Mouse (Mus musculus): ENCODE results near the gene Ccnd2. TPM values are rescaled to one million over a fixed set of nuclear protein-coding genes. Genes with fewer than 3 reads are reported as not detected.

Ccnd2 gene
- total RNA-seq (2014; rRNA removed; ENCODE audit: low replicate concordance), result 31.1 and 34.5 TPM in 2 replicates
- polyA plus RNA-seq (2015; fragmentation: Nextera tagmentation; extraction: Ambion mirVana), result 383 and 392 TPM in 2 replicates

- WGBS, result 1% methylated on average over 40 of the region's 40 CpGs
- no peak for TF ChIP-seq EP300 (IDR thresholded peaks at IDR 0.05; ENCODE audit: low read depth)
- TF ChIP-seq CTCF (IDR thresholded peaks at IDR 0.05; ENCODE audit: low read depth), result no peak
These were observed at the start of gene Ccnd2 for GRCm38 (mm10) chr6:127152106-127152951. TSS of gene Ccnd2 (minus strand) at chr6:127152193.

DNA sequence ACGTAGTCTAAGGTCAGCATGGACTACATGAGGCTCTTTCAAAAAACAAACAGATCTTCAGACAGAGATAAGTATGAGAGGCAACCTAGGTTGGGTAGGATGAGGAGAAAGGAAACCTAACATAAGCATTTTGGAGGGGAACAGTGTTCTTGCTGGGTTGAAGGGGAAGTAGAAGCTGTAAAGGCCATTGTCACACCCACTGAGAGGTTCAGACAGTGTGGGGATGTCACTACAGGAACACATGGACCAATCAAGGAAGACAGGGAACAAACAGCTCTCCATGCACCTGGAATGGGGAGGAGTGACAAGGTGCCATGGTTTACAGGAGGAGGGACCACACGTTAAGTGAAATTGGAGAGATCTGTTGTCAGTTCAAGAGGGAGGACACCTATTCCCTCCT, 45.0 kb upstream of the Ccnd2 start:
- Histone ChIP-seq H3K4me2 (ENCODE audit: low read depth, low read length) (no peak overlapping the region), H3K36me3 (replicated peaks; ENCODE audit: control insufficient read depth, insufficient read depth, low read length) (no peaks in the 10 kb centered on the region), H3K27me3 (ENCODE audit: control insufficient read depth, insufficient read depth, low read length) (no peaks in the 10 kb centered on the region), H3K9me3 (replicated peaks; ENCODE audit: control insufficient read depth, low read length) (no peaks in the 10 kb centered on the region), H3K4me3 (ENCODE audit: low read depth, low read length) (no peak overlapping the region), H3K27ac (ENCODE audit: low read depth) (no peak overlapping the region), H3K4me1 (ENCODE audit: control insufficient read depth, insufficient read depth) (no peaks in the 10 kb centered on the region), H3K9ac (replicated peaks; ENCODE audit: low read depth, low read length) (no peak overlapping the region)
- ATAC-seq (ENCODE audit: insufficient read depth, low read depth), result no peak
- no peak for DNase-seq (ENCODE audit: low spot score)
- 61% methylated on average over 2 of the region's 2 CpGs for WGBS
- TF ChIP-seq CTCF (IDR thresholded peaks at IDR 0.05; ENCODE audit: low read depth) (no peak), EP300 (IDR thresholded peaks at IDR 0.05; ENCODE audit: low read depth) (no peak)

More at GRCm38 (mm10) chr6:127152106-127152951, at the start of gene Ccnd2:
- Histone ChIP-seq H3K27ac (ENCODE audit: low read depth) (peak within 1 kb of the TSS; percentile 84), H3K4me2 (ENCODE audit: low read depth, low read length) (peak within 1 kb of the TSS; percentile 95), H3K27me3 (ENCODE audit: control insufficient read depth, insufficient read depth, low read length) (0 out of 2 replicates have a peak, but pooled peaks cover 3% of the 10 kb centered on the region), H3K9ac (replicated peaks; ENCODE audit: low read depth, low read length) (peak within 1 kb of the TSS; percentile 40), H3K4me1 (ENCODE audit: control insufficient read depth, insufficient read depth) (peaks cover 32% of the 10 kb centered on the region), H3K4me3 (ENCODE audit: low read depth, low read length) (peak within 1 kb of the TSS; percentile 77), H3K9me3 (replicated peaks; ENCODE audit: control insufficient read depth, low read length) (no peaks in the 10 kb centered on the region), H3K36me3 (replicated peaks; ENCODE audit: control insufficient read depth, insufficient read depth, low read length) (no peaks in the 10 kb centered on the region)
- ATAC-seq (ENCODE audit: insufficient read depth, low read depth) (peak; percentile 63), DNase-seq (ENCODE audit: low spot score) (peak; percentile 90)

- H3K4me2 ChIP-seq (ENCODE audit: low read depth, low read length), result no peak overlapping the region
- H3K9ac ChIP-seq (replicated peaks; ENCODE audit: low read depth, low read length), result no peak overlapping the region
- ATAC-seq (ENCODE audit: insufficient read depth, low read depth), result 0 out of 2 replicates have a peak, but pooled peaks have one; percentile 49
- no peaks in the 10 kb centered on the region for H3K36me3 ChIP-seq (replicated peaks; ENCODE audit: control insufficient read depth, insufficient read depth, low read length)
- no peak for DNase-seq (ENCODE audit: low spot score)
- H3K9me3 ChIP-seq (replicated peaks; ENCODE audit: control insufficient read depth, low read length), result no peaks in the 10 kb centered on the region
- no peaks in the 10 kb centered on the region for H3K27me3 ChIP-seq (ENCODE audit: control insufficient read depth, insufficient read depth, low read length)
- no peak overlapping the region for H3K4me3 ChIP-seq (ENCODE audit: low read depth, low read length)
- H3K4me1 ChIP-seq (ENCODE audit: control insufficient read depth, insufficient read depth), result no peaks in the 10 kb centered on the region
- 45% methylated on average over 12 of the region's 12 CpGs for WGBS
- H3K27ac ChIP-seq (ENCODE audit: low read depth), result no peak overlapping the region
- no peak for TF ChIP-seq CTCF (IDR thresholded peaks at IDR 0.05; ENCODE audit: low read depth)
- TF ChIP-seq EP300 (IDR thresholded peaks at IDR 0.05; ENCODE audit: low read depth), result no peak
These were observed 29.3 kb upstream of the Ccnd2 start for GRCm38 (mm10) chr6:127181296-127181695.

GRCm38 (mm10) chr6:127179056-127179759, 27.2 kb upstream of the Ccnd2 start:
- TF ChIP-seq EP300 (IDR thresholded peaks at IDR 0.05; ENCODE audit: low read depth) (no peak), CTCF (IDR thresholded peaks at IDR 0.05; ENCODE audit: low read depth) (no peak)
- WGBS, result 53% methylated on average over 12 of the region's 12 CpGs
- DNase-seq (ENCODE audit: low spot score), result no peak
- Histone ChIP-seq H3K27ac (ENCODE audit: low read depth) (no peak overlapping the region), H3K27me3 (ENCODE audit: control insufficient read depth, insufficient read depth, low read length) (no peaks in the 10 kb centered on the region), H3K4me3 (ENCODE audit: low read depth, low read length) (no peak overlapping the region), H3K4me1 (ENCODE audit: control insufficient read depth, insufficient read depth) (no peaks in the 10 kb centered on the region), H3K9ac (replicated peaks; ENCODE audit: low read depth, low read length) (no peak overlapping the region), H3K4me2 (ENCODE audit: low read depth, low read length) (no peak overlapping the region), H3K9me3 (replicated peaks; ENCODE audit: control insufficient read depth, low read length) (no peaks in the 10 kb centered on the region), H3K36me3 (replicated peaks; ENCODE audit: control insufficient read depth, insufficient read depth, low read length) (no peaks in the 10 kb centered on the region)
- ATAC-seq (ENCODE audit: insufficient read depth, low read depth), result no peak

DNA sequence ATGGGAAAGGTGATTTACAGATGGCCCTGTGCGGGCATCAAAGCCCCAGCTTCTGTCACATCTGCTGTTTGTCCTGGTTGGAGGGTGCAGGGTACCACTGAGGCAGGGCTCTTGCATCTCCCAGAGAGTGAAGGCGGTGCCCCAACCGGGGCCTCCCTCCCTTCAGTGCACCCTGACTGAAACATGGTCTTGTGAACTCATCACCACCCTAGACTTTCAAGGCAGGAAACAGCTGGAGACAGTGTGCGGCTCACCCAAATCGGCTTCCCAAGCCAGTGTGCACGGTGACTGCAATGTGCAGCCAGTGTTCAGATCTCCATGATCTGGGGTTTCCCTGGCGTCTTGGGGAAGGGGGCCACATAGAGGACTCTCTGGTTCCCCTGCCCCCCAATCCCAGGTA, 26.0 kb upstream of the Ccnd2 start:
- no peak overlapping the region for H3K27ac ChIP-seq (ENCODE audit: low read depth)

More for the DNA sequence above, 26.0 kb upstream of the Ccnd2 start:
- H3K4me3 ChIP-seq (ENCODE audit: low read depth, low read length), result no peak overlapping the region
- DNase-seq (ENCODE audit: low spot score) (no peak), ATAC-seq (ENCODE audit: insufficient read depth, low read depth) (no peak)
- H3K27me3 ChIP-seq (ENCODE audit: control insufficient read depth, insufficient read depth, low read length), result no peaks in the 10 kb centered on the region
- 65% methylated on average over 7 of the region's 7 CpGs for WGBS
- no peak overlapping the region for H3K4me2 ChIP-seq (ENCODE audit: low read depth, low read length)
- 0 out of 2 replicates have a peak, but pooled peaks cover under 1% of the 10 kb centered on the region for H3K4me1 ChIP-seq (ENCODE audit: control insufficient read depth, insufficient read depth)
- H3K9ac ChIP-seq (replicated peaks; ENCODE audit: low read depth, low read length), result no peak overlapping the region
- no peaks in the 10 kb centered on the region for H3K9me3 ChIP-seq (replicated peaks; ENCODE audit: control insufficient read depth, low read length)
- H3K36me3 ChIP-seq (replicated peaks; ENCODE audit: control insufficient read depth, insufficient read depth, low read length), result no peaks in the 10 kb centered on the region
- TF ChIP-seq EP300 (IDR thresholded peaks at IDR 0.05; ENCODE audit: low read depth) (no peak), CTCF (IDR thresholded peaks at IDR 0.05; ENCODE audit: low read depth) (no peak)

Data from heart, postnatal 0 days (tissue).